Mouse (Mus musculus) left cerebral cortex, postnatal 25 days (tissue): ENCODE data around the gene Glo1. TPM values are rescaled to one million over a fixed set of nuclear protein-coding genes. Genes with fewer than 3 reads are reported as not detected.
A peak's percentile ranks its signal among the peaks of the same experiment; 100 is the strongest.

ENCODE experiments used
- DNase-seq, 2 experiments: peaks; one replicate each; pipeline ENCODE4 v3.0.0; 2022; ENCODE audit warnings: low spot score in 2 of 2, mixed read lengths in 1 of 2
- intact Hi-C: fragments of 180-260 bp; cut with DNase I; formaldehyde crosslinking; loops from one replicate; pipeline ENCODE4 v1.15.1; 2025
- total RNA-seq, 2 experiments: library from RNA; stranded (reverse); gene quantifications; 2 replicates each; pipeline ENCODE4 v1.2.3; 2021

The Glo1 gene
- total RNA-seq, 2 experiments from 2014 or later, result 136 to 143 TPM

GRCm38 (mm10) chr17:30583258-30584001, 43.2 kb downstream of the Glo1 start:
- intact Hi-C loops, result no loop called here
- no peak for DNase-seq

GRCm38 (mm10) chr17:30582313-30582712, 44.4 kb downstream of the Glo1 start:
- no peak for DNase-seq
- intact Hi-C loops, result no loop called here

DNA sequence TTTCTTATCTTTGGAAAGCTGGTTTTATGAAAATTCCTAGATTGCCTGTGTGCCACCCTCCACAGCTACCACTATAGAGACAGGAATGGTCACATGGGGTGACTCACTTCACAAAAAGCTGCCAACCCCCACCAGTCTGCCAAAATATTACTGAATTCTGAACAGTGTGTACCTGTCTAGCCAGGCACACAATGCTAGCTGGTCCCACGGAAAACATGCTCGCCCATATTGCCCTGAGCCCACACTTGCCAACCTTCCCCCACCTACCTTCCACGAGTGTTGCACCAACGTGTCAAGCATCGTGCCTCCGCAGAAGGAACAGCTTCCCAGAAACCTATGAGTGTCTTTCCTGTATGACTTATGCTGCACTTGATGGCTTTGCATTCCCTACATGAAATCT, 45.5 kb downstream of the Glo1 start:
- DNase-seq, result peak; percentile 56 to 81
- intact Hi-C loops, result no loop called here

GRCm38 (mm10) chr17:30580781-30581180, 45.9 kb downstream of the Glo1 start:
- DNase-seq, result peak in 1 of 2 experiments; percentile 33
- intact Hi-C loops, result no loop called here

- intact Hi-C loops, result loop anchor here (2.0 kb wide), 1 partner anchor 52 kb away; no protein-coding TSS in a partner anchor
These were observed 49.7 kb downstream of the Glo1 start for GRCm38 (mm10) chr17:30576946-30577345.

GRCm38 (mm10) chr17:30575941-30576773, 50.5 kb downstream of the Glo1 start, which contains the start of gene Btbd9:
Gene Btbd9 (minus strand): TSS chr17:30576488.
- intact Hi-C loops, result loop anchor here (2.0 kb wide), 2 partner anchors 51 to 107 kb away; no protein-coding TSS in a partner anchor
- peak; percentile 97 to 99 for DNase-seq

More at GRCm38 (mm10) chr17:30576946-30577345, 49.7 kb downstream of the Glo1 start:
- DNase-seq, result no peak

- intact Hi-C loops, result loop anchor here (2.0 kb wide), 1 partner anchor 107 kb away; no protein-coding TSS in a partner anchor
- peak; percentile 62 to 69 for DNase-seq
These were observed 51.4 kb downstream of the Glo1 start for GRCm38 (mm10) chr17:30575121-30575904.

- DNase-seq, result no peak
- intact Hi-C loops, result loop anchor here (2.0 kb wide), 1 partner anchor 106 kb away; no protein-coding TSS in a partner anchor
These were observed 51.9 kb downstream of the Glo1 start for GRCm38 (mm10) chr17:30574783-30575075.

DNA sequence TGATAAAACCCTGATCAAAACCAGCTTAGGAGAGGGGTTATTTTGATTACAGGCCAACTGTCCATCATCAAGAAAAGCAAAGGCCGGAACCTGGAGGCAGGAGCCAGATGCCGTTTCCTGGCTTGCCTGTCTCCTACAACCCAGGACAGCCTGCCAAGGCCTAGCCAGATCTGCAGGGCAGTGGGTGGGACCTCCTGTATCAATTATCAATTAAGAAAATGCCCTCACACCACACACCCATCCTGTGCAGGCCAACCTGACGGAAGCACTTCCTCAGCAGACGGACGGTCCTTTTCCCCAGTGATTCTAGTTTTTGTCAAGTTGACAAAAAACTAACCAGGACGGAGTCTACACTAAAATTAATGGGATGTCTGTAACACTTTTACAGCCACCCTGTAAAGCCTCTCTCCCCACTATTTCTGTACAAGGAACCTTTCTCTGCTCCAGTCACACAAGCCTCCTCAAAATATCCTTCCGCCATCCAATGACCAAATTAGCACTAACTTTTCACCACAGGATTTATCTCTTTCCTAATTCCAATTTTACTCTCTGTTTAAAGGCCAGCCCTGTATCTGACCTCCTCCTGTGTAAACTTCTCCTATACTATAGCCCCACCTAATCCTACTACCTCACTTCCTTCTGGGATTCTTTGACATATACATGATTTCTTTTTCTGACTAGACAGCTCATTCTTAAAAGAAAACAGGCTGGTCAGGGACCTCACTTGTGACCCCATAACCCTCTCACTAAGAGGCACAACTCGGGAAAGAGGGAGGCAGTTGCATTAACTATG, 52.5 kb downstream of the Glo1 start:
- intact Hi-C loops, result loop anchor here (2.0 kb wide), 1 partner anchor 105 kb away; no protein-coding TSS in a partner anchor
- DNase-seq, result no peak

DNA sequence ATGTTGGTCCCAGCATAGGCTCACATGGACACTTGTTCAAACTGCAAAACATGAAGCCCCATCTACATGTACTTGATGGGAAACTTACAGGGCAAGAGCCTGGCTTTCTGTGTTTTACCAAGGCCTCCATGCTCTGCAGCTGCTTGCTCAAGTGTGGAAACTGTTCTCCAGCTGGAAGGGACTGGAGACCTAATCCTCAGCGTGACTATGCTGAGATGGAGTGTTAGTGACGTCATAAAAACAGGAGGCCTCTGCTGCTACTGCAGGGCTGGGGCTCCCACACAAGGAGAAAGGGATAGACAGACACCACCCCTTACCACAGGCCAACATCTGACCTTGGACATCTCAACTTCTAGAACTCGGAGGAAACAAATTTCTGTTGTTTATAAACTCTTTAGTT, 55.7 kb downstream of the Glo1 start:
- peak in 1 of 2 experiments; percentile 62 for DNase-seq
- intact Hi-C loops, result no loop called here

DNA sequence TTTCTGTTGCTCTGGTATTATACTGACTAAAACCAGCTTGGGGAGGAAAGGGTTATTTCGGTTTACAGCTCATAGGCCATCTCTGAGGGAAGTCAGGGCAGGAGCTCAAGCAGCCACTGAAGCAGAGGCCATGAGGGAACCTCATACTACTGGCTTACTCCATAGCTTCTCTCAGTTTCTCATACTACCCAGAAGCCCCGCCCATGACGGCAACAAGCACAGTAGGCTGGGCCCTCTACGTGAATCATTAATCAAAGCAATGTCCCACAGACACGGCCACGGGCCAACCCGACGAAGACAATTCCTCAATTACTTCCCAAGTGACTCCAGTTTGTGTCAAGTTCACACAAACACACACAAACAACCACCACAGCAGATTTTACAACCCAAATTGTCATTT, 56.5 kb downstream of the Glo1 start:
- intact Hi-C loops, result no loop called here

DNA sequence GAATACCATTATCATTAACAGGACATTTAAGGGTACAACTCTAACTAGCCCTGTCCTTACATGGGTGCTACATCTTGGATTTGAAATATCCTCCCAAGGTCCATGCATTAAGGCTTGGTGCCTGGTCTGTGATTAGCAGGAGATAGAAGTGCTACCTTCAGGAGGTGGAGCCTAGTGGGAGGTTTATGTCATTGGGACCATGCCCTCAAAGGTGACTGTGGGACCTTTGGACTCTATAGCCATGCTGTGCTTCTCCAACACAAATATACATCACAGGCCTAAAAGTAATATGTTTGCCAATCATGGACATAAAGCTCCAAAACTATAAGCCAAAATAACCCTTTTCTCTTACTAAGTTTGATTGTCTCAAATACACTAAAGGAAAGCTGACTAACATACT, 58.2 kb downstream of the Glo1 start:
- intact Hi-C loops, result no loop called here

More for the DNA sequence above, 56.5 kb downstream of the Glo1 start:
- no peak for DNase-seq

GRCm38 (mm10) chr17:30564971-30565370, 61.7 kb downstream of the Glo1 start:
- intact Hi-C loops, result no loop called here
- DNase-seq, result no peak

More for the DNA sequence above, 58.2 kb downstream of the Glo1 start:
- no peak for DNase-seq

DNA sequence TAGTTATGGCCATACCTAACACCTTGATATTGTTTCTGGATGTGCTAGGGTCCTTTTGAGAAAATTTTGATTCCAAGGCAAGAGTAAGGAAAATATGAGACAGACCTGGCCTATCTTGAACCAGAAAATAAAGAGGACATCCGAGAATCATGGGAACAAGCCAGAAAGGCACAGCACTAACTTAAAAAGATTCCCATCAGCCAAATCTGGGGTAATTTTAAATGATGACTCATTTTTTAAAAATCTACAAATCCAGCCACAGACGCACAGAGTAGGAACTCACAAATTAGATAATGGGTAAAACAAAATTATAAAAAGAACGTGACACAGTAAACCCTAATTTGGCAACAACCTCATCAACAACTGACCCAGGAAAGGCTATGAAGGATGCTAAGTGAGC, 62.3 kb downstream of the Glo1 start:
- DNase-seq, result no peak
- intact Hi-C loops, result no loop called here

GRCm38 (mm10) chr17:30563484-30564075, 63.1 kb downstream of the Glo1 start:
- intact Hi-C loops, result no loop called here
- no peak for DNase-seq

DNA sequence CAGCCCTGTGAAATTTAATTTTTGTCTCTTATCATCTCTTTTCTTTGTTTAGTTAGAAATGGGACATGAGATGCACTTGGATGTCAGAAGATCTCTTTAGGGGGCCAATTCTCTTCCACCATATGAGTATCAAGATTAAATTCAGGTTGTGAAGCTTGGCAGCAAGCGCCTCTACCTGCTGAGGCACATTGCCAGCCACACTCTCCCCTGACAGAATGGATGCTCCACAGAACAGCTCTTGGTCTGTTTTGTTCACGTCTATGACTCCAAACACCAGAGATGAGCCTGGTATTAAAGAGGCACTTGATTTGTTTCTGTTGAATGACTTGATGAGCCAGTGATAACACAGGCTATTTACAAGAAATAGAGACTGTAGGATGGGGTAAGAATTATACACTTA, 63.9 kb downstream of the Glo1 start:
- intact Hi-C loops, result no loop called here
- no peak for DNase-seq

GRCm38 (mm10) chr17:30559536-30559935, 67.1 kb downstream of the Glo1 start:
- intact Hi-C loops, result no loop called here
- peak; percentile 43 to 46 for DNase-seq

DNA sequence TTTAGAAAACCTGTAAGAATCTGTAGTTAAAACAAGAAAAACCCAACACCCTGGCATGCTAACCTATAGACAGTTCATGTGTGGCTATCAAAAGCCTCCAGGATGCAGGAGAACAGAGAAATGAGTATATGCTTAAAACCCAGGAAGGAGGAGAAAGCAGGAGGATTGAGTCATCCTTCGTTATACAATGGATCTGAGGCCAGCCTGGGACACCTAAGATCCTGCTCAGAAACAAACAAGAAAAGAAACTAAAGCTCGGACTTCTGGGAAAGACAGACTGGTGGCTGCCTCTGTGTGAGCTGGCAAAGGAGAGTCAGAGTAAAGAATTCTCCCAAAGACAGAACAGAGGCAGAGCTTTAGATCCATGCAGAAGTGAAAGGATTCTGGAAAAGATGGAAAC, 68.0 kb downstream of the Glo1 start:
- peak in 1 of 2 experiments; percentile 59 for DNase-seq
- intact Hi-C loops, result no loop called here

GRCm38 (mm10) chr17:30556512-30556911, 70.2 kb downstream of the Glo1 start:
- intact Hi-C loops, result no loop called here
- peak in 1 of 2 experiments; percentile 51 for DNase-seq
